Mouse (Mus musculus) ES-CJ7 (cell line): ENCODE measurements around the gene Hnf4a.

Experiments used
- DNase-seq: peaks from one replicate; pipeline ENCODE4 v3.0.0; 2011; ENCODE audit warnings: low read depth, low spot score

The Hnf4a gene

DNA sequence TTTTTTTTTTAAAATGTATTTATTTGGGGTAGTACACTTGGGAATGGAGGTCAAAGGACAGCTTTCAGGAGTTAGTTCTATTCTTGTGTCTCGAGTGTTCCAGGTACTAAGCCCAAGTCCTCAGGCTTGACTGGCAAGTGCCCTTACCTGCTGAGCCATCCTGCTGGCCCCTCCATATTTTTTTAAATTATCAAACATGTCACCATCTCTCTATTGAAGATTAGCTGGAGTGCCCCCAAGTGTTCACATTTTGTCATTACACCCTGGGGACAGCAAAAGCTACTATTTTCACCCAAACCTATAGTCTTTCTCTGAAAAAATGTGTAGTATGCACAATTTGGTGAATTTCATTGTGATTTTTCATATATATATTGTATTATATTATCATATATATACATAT lies 85.5 kb downstream of the Hnf4a start:
- peak; percentile 25 for DNase-seq

DNA sequence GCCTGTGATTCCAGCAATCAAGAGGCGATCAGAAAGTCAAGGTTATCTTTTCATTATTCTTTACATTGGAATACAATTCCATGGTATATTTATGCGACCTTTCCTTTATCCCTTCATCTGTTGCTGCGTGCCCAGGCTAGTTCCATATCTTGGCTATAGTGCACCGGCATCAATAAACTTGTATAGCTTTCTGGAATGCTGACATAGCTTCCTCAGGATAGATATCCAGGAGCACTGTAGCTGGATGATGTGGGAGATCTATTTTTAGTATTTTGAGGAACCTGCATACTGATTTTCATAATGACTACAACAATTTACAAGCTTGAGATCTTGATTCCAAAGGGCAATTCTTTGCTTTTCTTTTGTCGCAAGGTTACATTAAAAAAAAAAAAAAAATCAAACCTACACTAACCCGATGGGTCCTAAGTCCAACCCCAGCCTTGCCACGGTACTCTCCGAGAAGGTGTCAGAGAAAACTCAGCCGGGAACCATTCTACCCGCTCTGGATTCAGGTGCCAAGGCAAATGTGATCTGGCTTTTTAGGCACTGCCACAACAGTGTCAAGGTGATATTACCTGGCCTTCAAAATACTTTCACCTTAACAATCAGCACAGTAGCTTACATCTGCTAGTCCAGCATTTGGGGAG lies 87.2 kb downstream of the Hnf4a start:
- DNase-seq, result no peak

DNA sequence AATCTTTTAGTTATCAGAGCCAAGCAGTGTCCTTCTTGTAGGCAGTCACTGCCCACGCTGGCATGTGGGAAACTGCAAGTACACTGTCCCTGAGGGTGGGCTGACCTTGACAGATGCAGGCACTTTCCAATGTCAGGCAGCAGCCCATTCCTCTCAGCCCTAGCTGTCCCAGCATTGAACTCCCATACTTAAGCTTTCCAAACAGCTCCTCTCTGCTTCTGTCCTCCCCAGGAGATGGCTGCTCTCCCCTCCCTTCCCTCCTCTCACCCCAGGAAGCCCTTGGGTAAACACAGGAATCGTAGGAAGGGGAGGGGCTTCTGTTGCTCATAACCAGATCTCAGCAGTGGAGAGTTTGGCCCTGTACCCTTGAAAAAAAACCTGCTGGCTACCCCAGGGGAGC lies 88.5 kb downstream of the Hnf4a start:
- no peak for DNase-seq

DNA sequence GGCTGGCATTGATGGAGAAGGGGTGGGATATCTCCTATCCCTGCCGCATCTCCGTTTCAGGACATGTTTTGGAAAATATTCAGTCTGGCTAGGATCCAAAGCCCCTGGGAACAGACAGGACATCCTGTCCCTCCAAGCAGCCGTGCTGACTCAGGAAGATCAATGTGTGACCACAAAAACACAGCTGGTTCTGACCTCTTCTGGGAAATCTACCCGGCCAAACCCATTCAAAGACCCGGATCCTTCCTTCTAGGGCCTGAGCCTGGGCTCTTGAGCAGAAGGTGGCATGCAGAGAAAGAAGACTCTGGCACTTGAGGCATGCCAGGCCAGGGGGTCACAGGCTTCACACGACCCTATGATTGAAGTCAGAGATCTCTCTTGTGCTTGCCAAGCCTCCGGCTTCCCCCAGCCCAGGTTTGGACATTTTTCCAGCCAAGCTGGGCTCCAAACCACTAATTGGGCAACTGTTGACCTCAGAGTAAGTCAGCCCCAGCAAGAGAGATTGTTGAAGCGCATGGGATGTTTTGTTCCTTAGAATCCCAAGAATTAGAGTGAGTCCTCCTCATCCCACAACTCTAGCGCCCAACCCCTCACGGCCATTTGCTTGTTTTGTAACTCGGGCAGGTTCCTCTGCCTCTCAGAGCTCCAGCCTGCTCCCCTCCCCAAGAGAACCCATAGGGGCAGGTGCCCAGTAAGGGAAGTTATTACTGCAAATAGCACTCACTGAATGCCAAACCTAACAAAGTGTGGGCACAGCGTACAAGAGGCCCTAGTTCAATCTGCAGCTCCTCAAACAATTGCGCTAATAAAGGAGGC lies 89.7 kb downstream of the Hnf4a start:
- no peak for DNase-seq

- no peak for DNase-seq
Measured at GRCm38 (mm10) chr2:163596873-163597155, 90.2 kb downstream of the Hnf4a start.

- peak; percentile 44 for DNase-seq
Measured at GRCm38 (mm10) chr2:163597661-163598060, 91.1 kb downstream of the Hnf4a start.

DNA sequence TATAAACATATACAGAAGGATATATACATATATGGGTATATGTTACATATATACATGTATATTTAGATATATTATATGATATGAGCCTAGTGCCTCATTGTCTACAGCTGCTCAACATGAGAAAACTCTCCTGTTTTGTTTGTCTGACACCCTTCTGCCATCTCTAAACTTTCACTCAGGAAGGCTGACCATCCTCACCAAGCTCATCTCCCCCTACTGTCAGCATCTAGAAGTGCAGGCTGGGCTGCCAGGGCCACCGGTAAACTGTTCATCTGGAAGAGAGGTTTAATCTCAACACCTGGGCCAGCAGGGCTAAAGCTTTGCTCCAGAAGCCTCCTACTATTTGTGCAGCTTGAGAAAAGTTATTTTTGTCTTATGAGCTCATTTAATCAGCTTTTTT lies 92.6 kb downstream of the Hnf4a start:
- peak; percentile 75 for DNase-seq

DNA sequence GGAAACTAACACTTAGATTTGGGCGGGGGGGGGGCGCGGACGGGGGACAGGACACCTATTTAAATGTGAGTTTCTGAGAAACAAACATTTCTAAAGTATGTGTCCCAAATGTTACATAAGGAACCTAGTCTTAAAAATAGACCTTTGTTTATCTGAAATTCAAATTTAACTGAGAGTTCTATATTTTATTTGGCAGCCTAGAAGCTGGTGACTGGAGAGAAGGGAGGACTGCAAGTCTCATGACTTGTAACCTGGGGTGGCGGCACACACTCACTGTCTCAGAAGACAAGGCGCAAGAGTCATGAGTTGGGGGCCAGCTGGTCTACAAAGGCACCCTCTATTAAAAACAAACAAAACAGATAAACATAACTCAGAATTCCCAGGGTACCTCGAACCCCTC lies 94.5 kb downstream of the Hnf4a start:
- no peak for DNase-seq

- DNase-seq, result no peak
Measured at GRCm38 (mm10) chr2:163601712-163602100, 95.1 kb downstream of the Hnf4a start.

DNA sequence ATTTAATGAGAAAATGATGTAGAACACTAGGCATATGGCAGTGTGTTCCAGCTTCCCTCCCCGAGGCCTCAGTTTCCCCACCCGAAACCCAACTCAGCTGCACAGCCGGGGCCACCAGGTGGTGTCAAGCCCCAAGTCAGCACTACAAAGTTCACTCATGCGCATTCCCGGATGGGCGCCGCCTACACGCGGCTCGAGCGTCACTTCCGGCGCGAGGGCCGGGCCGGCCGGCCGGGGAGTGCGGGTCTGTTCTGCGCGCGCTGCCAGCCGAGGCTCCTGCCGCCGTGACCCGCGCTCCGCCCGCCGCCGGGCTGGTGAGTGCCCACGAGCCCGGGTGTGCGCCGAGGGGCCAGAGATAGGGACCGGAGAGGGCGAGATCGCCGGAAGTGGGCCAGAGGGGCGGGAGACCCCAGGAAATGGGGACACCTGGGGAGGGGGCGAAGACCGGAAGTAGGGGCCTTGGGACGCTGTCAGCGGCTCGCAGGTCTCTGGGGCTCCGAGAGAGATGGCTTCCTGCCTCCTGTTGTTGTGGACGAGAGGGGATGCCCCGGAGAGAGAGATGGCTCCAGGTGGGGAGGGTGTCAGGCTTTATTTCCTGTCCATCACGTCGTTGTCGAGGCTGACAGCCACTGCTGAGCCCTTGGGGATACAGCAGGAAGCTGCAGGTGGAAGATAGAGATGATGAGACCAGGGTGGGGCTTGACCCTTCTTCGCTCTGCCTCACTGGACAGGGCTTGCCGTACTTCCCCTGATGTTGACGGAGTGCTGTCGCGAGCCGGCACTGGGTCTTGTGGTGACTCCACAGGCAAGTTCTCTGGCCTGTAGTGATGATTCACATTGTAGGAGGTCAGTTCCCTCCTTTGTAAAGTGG lies 95.7 kb downstream of the Hnf4a start, which contains the start of gene Ttpal:
TSS of gene Ttpal (plus strand) at position 214 of the 871 bp plus-strand sequence.
- peak; percentile 79 for DNase-seq

DNA sequence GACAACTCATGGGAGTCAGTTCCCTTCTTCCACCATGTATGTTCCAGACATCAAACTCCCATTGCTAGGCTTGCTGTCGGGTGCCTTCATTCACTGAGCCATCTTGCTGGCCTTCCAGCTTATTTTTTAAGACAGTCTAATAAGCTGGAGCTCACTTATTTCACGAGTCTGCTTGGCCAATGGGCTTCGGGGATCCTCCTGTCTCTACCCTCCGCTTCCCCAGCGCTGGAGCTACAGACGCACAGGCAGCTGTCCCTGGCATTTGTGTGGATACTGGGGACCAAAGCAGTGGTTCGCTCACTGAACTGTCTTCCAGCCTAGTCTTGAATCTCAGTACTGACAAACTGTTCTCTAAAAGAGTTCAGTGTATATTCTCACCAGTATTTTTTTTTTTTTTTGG lies 99.6 kb downstream of the Hnf4a start:
- DNase-seq, result no peak

DNA sequence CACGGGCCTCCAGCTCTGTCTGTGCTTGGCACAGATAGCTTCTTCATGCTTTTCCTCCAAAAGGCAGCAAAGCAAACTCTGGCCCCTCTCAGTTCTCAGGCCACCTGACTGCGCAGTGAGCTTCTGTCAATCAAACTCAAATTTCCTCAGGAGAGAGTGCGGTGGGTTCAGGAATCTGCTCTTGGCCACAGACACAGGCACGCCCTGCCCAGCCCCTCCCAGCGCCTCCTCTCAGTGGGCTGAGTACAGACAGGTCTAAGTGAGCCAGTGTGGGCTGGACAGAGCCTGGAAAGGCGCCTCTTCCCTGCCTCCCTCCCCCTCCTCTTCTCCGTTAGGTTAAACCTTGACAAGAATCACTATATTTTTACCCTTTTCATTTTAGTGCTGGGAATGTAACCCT lies 101.4 kb downstream of the Hnf4a start:
- peak; percentile 28 for DNase-seq

DNA sequence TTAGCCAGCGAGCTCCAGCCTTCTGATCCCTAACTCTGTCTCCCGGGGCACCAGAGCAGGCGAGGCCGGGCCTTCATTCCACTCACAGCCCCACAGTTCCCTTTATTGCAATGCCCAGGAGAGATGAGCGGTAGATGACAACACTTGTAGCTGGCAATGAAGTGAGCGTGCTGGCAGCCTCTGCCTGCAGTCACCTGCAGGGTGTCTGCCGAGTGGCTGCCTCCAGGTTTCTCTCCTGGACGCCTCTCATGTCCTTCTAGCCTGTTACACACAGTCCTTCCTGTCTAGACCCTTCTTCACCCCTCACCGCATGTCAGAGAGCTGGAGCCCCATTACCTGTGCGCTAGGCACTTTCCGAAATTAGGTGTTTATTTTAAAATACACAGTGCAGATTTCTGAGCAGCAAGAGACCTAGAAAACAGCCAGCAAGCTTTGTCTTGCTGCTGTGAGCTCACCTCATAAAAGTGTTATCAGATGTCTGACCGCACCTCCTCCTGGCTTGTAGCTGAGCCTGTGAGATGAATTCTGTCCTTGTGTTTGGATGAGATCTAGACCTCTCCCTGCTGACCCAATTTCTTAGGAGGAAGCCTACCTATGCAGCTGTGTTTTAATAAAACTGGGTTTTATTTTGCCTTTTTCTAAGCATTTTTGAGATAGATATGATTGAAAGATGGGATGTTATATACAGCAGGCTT lies 102.8 kb downstream of the Hnf4a start:
- DNase-seq, result no peak

DNA sequence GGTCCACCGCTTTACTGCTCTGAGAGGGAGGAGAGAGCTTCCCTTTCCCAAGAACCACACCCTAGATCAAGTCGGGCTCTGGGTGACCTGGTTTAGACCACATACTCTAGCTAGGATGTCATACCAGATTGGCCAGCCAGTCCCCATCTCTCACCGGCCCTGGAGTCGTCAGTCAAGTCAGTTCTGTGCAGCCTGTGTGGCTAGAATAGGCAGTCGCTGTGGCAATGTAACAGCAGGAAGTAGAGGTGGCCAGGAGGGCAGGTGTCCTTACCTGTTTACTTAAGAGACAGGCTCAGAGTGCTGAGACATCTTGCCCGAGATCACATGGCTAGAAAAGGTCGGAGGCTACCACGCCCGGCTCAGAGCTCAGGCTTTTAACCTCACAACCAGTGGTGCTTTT lies 104.6 kb downstream of the Hnf4a start:
- DNase-seq, result peak; percentile 18

- no peak for DNase-seq
Measured at GRCm38 (mm10) chr2:163613206-163613605, 106.6 kb downstream of the Hnf4a start.

- DNase-seq, result no peak
Measured at GRCm38 (mm10) chr2:163613990-163614389, 107.4 kb downstream of the Hnf4a start.

DNA sequence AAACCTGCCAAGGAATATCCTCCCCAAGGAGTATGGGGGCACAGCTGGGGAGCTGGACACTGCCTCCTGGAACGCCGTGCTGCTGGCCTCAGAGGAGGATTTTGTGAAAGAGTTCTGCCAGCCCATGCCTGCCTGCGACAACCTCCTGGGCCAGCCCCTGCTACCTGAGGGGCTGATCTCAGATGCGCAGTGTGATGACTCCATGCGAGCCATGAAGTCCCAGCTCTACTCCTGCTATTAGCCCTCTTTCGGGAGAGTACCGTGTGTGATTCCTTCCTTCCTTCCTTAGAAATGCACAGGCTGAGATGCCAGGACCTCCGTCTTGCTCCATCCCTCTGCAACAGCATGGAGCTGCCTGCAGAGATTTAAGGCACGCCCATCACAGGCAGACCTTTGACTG lies 108.8 kb downstream of the Hnf4a start:
- DNase-seq, result no peak

DNA sequence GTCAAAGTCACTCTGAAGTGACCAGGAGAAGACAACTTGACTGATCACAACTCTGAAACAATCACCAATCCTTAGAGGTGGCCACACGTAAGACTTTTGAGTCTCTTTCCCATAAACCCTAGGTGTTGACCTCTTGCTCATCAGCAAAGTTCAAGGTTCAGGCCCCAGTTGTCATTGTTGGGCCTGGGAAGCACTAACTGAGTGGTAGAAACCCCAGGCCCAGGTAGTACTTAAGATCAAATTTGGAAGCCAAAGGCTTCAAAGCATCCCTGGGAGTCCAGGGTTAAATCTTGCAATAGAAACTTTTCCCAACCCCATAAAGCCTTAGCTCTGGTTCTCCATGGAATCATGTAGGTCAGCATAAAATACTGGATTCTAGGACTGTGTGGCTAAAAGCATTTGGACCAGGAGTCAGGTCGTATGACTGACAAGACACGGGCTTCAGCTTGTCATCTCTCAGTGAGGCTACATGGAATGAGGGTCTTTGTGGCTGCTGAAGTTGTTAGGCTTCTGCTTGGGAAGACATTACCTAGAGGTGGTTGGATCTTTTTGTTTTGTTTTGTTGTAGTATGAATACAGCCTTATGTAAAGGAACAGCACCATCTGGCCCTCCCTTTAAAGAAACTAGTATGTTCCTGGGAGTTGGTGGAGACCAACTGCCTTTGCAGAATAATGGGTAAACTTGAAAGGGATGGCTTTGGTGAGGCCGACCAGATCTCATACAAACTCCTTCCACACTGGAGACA lies 109.5 kb downstream of the Hnf4a start:
- DNase-seq, result no peak

- no peak for DNase-seq
Measured at GRCm38 (mm10) chr2:163616652-163617227, 110.1 kb downstream of the Hnf4a start.

- DNase-seq, result no peak
Measured at GRCm38 (mm10) chr2:163617232-163617863, 110.7 kb downstream of the Hnf4a start.
